Mouse (Mus musculus) hindbrain, embryonic 14.5 days (tissue): ENCODE measurements at regions not wholly inside any gene's neighbourhood (a gene's known extent, or its start where the extent isn't known, plus 50 kb on each side); places are given as distances from the start of the nearest gene placed in this dataset.
A peak's percentile ranks its signal among the peaks of the same experiment; 100 is the strongest.

Experiments
- ATAC-seq: fragments of 200-750 bp; cut with Nextera tagmentation; 2 replicates; pipeline ENCODE4 v1.8.0; 2017; ENCODE audit warnings: moderate number of reproducible peaks, mild to moderate bottlenecking, moderate TSS enrichment, moderate library complexity; ENCODE audit not compliant: low FRiP score
- DNase-seq: peaks from one replicate; pipeline ENCODE4 v3.0.0-alpha.2; 2015; ENCODE audit warnings: low spot score
- H3K27ac ChIP-seq: fragments of 300-500 bp; sonication (generic); 2 replicates; pipeline ENCODE4 v1.5.1; 2014; ENCODE audit warnings: mild to moderate bottlenecking, moderate library complexity
- H3K27me3 ChIP-seq: fragments of 300-500 bp; sonication (generic); 2 replicates; pipeline ENCODE4 v1.6.1; 2014; ENCODE audit warnings: mild to moderate bottlenecking, low read length, mixed read lengths; ENCODE audit not compliant: control insufficient read depth, insufficient read depth
- H3K36me3 ChIP-seq: fragments of 300-500 bp; sonication (generic); replicated peaks from 2 replicates; pipeline ENCODE4 v1.6.1; 2014; ENCODE audit not compliant: control insufficient read depth, insufficient read depth
- H3K4me1 ChIP-seq: fragments of 300-500 bp; sonication (generic); replicated peaks from 2 replicates; pipeline ENCODE4 v1.6.1; 2014; ENCODE audit warnings: antibody characterized with exemption, low read length, mixed read lengths; ENCODE audit not compliant: control insufficient read depth, insufficient read depth
- H3K4me2 ChIP-seq: fragments of 300-500 bp; sonication (generic); replicated peaks from 2 replicates; pipeline ENCODE4 v1.6.1; 2014; ENCODE audit warnings: mild to moderate bottlenecking, moderate library complexity
- H3K4me3 ChIP-seq: fragments of 300-500 bp; sonication (generic); replicated peaks from 2 replicates; pipeline ENCODE4 v1.5.1; 2014; ENCODE audit warnings: mild to moderate bottlenecking, low read length
- H3K9ac ChIP-seq: fragments of 300-500 bp; sonication (generic); 2 replicates; pipeline ENCODE4 v1.6.1; 2014
- H3K9me3 ChIP-seq: fragments of 300-500 bp; sonication (generic); 2 replicates; pipeline ENCODE4 v1.6.1; 2016; ENCODE audit warnings: low read length; ENCODE audit not compliant: control insufficient read depth
- WGBS: fragments of 180-500 bp; shearing (Covaris S2); extraction: QIAGEN DNeasy Blood & Tissue Kit; methylation state at CpG from one replicate; pipeline ENCODE4 v1.1.7; 2014; 5-methylcytosine and 5-hydroxymethylcytosine counted together

- H3K9ac ChIP-seq = no peak overlapping the region
- no peak overlapping the region for H3K4me3 ChIP-seq
- no peak overlapping the region for H3K27ac ChIP-seq
- H3K9me3 ChIP-seq = no peaks in the 10 kb centered on the region
- WGBS = 62% methylated on average over 2 of the region's 2 CpGs
- DNase-seq = no peak
- no peak overlapping the region for H3K4me2 ChIP-seq
- ATAC-seq = no peak
- H3K36me3 ChIP-seq = no peaks in the 10 kb centered on the region
- H3K27me3 ChIP-seq = no peaks in the 10 kb centered on the region
- no peaks in the 10 kb centered on the region for H3K4me1 ChIP-seq
Measured at GRCm38 (mm10) chr6:101488466-101488865, 110.8 kb upstream of the Pdzrn3 start.

GRCm38 (mm10) chr6:101484526-101485287, 107.0 kb upstream of the Pdzrn3 start:
- Histone ChIP-seq H3K36me3 (no peaks in the 10 kb centered on the region), H3K4me2 (no peak overlapping the region), H3K9me3 (no peaks in the 10 kb centered on the region), H3K27ac (no peak overlapping the region), H3K4me3 (no peak overlapping the region), H3K4me1 (no peaks in the 10 kb centered on the region), H3K9ac (no peak overlapping the region), H3K27me3 (no peaks in the 10 kb centered on the region)
- no peak for ATAC-seq
- 56% methylated on average over 12 of the region's 12 CpGs for WGBS
- no peak for DNase-seq

- DNase-seq (peak; percentile 31), ATAC-seq (peak; percentile 46; the same call in 1 of the 2 replicates)
- Histone ChIP-seq H3K27ac (no peak overlapping the region), H3K4me1 (no peaks in the 10 kb centered on the region), H3K9ac (no peak overlapping the region), H3K36me3 (no peaks in the 10 kb centered on the region), H3K9me3 (no peaks in the 10 kb centered on the region), H3K4me3 (no peak overlapping the region), H3K4me2 (no peak overlapping the region), H3K27me3 (no peaks in the 10 kb centered on the region)
- 54% methylated on average over 9 of the region's 9 CpGs for WGBS
Measured at GRCm38 (mm10) chr6:101482635-101483465, 105.2 kb upstream of the Pdzrn3 start.

DNA sequence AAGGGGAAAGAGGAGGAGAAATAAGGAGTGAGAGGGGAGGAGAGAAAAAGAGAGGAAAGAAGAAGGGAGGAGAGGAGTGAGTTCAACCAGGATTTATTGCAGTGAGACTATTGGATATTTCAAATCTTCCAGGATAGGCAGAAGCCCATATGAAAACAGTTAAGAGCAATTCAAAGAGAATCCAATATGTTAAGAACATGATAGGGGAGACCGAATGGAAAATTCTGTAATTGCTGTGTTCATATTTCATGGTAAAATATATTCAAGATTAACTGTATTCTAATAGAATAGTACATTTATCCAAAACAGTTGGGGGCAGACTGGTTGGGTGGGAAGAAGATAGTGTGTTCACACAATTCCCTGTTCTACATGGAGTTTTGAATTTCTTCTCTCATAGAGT, 96.3 kb upstream of the Pdzrn3 start:
- Histone ChIP-seq H3K4me2 (no peak overlapping the region), H3K9me3 (no peaks in the 10 kb centered on the region), H3K27ac (no peak overlapping the region), H3K4me3 (no peak overlapping the region), H3K4me1 (no peaks in the 10 kb centered on the region), H3K36me3 (no peaks in the 10 kb centered on the region), H3K9ac (no peak overlapping the region), H3K27me3 (no peaks in the 10 kb centered on the region)
- DNase-seq (no peak), ATAC-seq (no peak)
- WGBS = 89% methylated on average over 1 of the region's 1 CpGs

GRCm38 (mm10) chr6:101473257-101473925, 95.7 kb upstream of the Pdzrn3 start:
- no peak overlapping the region for H3K9ac ChIP-seq
- whole genome bisulfite sequencing = 25% methylated on average over 5 of the region's 5 CpGs
- H3K4me2 ChIP-seq = no peak overlapping the region
- no peak overlapping the region for H3K27ac ChIP-seq
- H3K9me3 ChIP-seq = no peaks in the 10 kb centered on the region
- no peaks in the 10 kb centered on the region for H3K4me1 ChIP-seq
- peak; percentile 88 for ATAC-seq
- no peaks in the 10 kb centered on the region for H3K27me3 ChIP-seq
- no peak overlapping the region for H3K4me3 ChIP-seq
- no peaks in the 10 kb centered on the region for H3K36me3 ChIP-seq
- DNase-seq = peak; percentile 49

DNA sequence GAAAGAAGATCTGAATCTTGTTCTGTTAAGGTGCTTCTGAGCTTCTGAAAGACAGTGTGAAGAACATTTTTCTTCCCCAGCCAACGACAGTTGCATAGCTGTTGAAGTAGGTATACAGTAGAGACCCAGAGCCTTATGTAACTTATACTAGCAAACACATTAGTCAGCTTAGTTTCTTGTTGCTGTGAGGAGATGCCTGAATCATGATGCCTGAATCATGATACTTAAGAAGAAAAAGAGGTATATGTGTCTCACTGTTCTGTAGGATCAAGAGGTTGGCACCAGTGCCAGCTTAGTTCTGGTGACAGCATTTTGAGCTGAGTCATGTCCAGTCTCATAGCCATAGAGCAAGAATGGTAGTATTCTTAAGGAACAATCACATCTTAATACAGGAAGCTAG, 87.2 kb upstream of the Pdzrn3 start:
- Histone ChIP-seq H3K9me3 (no peaks in the 10 kb centered on the region), H3K27me3 (no peaks in the 10 kb centered on the region), H3K27ac (no peak overlapping the region), H3K4me1 (no peaks in the 10 kb centered on the region), H3K4me2 (no peak overlapping the region), H3K4me3 (no peak overlapping the region), H3K9ac (no peak overlapping the region), H3K36me3 (no peaks in the 10 kb centered on the region)
- WGBS = 90% methylated on average over 1 of the region's 1 CpGs
- ATAC-seq (no peak), DNase-seq (no peak)

GRCm38 (mm10) chr6:101463812-101464320, 86.2 kb upstream of the Pdzrn3 start:
- H3K4me2 ChIP-seq = no peak overlapping the region
- no peak overlapping the region for H3K27ac ChIP-seq
- WGBS = 55% methylated on average over 3 of the region's 3 CpGs
- H3K9me3 ChIP-seq = no peaks in the 10 kb centered on the region
- H3K9ac ChIP-seq = no peak overlapping the region
- no peak overlapping the region for H3K4me3 ChIP-seq
- no peaks in the 10 kb centered on the region for H3K36me3 ChIP-seq
- no peaks in the 10 kb centered on the region for H3K27me3 ChIP-seq
- ATAC-seq = peak; percentile 71; the same call in 1 of the 2 replicates
- no peak for DNase-seq
- no peaks in the 10 kb centered on the region for H3K4me1 ChIP-seq

DNA sequence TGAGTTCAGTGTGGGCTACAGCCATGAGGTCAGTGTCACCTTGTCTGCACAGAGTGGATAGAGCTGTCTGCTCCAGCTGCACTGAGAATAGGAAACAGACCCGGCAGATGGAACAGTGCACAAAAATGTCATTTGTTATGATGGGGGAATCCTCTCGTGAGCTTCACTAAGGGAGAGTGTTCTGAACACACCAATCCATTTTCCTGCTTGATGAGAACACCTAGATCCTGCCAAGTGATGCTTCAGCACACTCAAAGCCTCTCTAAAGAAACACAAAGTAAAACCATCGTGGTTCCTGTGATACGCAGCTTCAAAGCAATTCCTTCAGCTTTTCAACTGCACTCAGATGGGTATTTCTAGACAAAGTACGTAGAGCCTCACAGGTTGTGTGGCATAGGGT, 69.0 kb upstream of the Pdzrn3 start:
- H3K4me1 ChIP-seq = no peaks in the 10 kb centered on the region
- no peaks in the 10 kb centered on the region for H3K36me3 ChIP-seq
- no peaks in the 10 kb centered on the region for H3K9me3 ChIP-seq
- H3K27me3 ChIP-seq = no peaks in the 10 kb centered on the region
- no peak overlapping the region for H3K9ac ChIP-seq
- 81% methylated on average over 5 of the region's 5 CpGs for WGBS
- no peak overlapping the region for H3K4me2 ChIP-seq
- ATAC-seq (no peak), DNase-seq (no peak)
- no peak overlapping the region for H3K4me3 ChIP-seq
- no peak overlapping the region for H3K27ac ChIP-seq

GRCm38 (mm10) chr6:101446316-101446715, 68.6 kb upstream of the Pdzrn3 start:
- no peaks in the 10 kb centered on the region for H3K4me1 ChIP-seq
- no peak overlapping the region for H3K27ac ChIP-seq
- no peaks in the 10 kb centered on the region for H3K9me3 ChIP-seq
- no peaks in the 10 kb centered on the region for H3K27me3 ChIP-seq
- DNase-seq (no peak), ATAC-seq (no peak)
- no peaks in the 10 kb centered on the region for H3K36me3 ChIP-seq
- H3K9ac ChIP-seq = no peak overlapping the region
- 48% methylated on average over 2 of the region's 2 CpGs for WGBS
- H3K4me2 ChIP-seq = no peak overlapping the region
- no peak overlapping the region for H3K4me3 ChIP-seq
